Comparison of ENCODE assay signal across 19 mouse cellular contexts in genomic region chr2:169116841-169117240, GRCm38 (mm10).
"Had no signal": no experiment of that assay in that cellular context is flagged by ENCODE, and none has a peak within 500 bp of the region (broad histone marks: within the 10 kb centered on the region; RNA-seq: fewer than 3 reads in every experiment).

No protein-coding gene starts in this region.

- H3K4me1 ChIP-seq: liver, embryonic 13.5 days; megakaryocyte, embryonic 14.5 days; midbrain, embryonic 12.5 days; stomach, embryonic 15.5 days had no signal

- H3K9me3 ChIP-seq: midbrain, embryonic 12.5 days; neural tube, embryonic 13.5 days; stomach, embryonic 15.5 days had no signal

- DNase-seq: kidney, adult 18-20 months; kidney, adult 9 months; kidney, postnatal 14 days; kidney, postnatal 4 days; liver, embryonic 13.5 days; lung, adult 2 months; lung, postnatal 36 days; right cerebral cortex, adult 18-20 months; right cerebral cortex, postnatal 14 days; right cerebral cortex, postnatal 4 days; spleen, adult 18-20 months; thymus, postnatal 25 days had no signal

- H3K4me3 ChIP-seq: liver, embryonic 13.5 days; megakaryocyte, embryonic 14.5 days; midbrain, embryonic 12.5 days; myocyte; neural tube, embryonic 13.5 days; stomach, embryonic 15.5 days had no signal

- H3K9ac ChIP-seq: liver, embryonic 13.5 days; midbrain, embryonic 12.5 days; neural tube, embryonic 13.5 days; stomach, embryonic 15.5 days had no signal

- H3K4me2 ChIP-seq: liver, embryonic 13.5 days; midbrain, embryonic 12.5 days; neural tube, embryonic 13.5 days; stomach, embryonic 15.5 days had no signal

- H3K27ac ChIP-seq: liver, embryonic 13.5 days; midbrain, embryonic 12.5 days; neural tube, embryonic 13.5 days; stomach, embryonic 15.5 days had no signal

- H3K36me3 ChIP-seq: liver, embryonic 13.5 days; midbrain, embryonic 12.5 days; neural tube, embryonic 13.5 days; stomach, embryonic 15.5 days had no signal

- ATAC-seq: intestine, embryonic 16.5 days; lung, postnatal 0 days had no signal

- H3K27me3 ChIP-seq: liver, embryonic 13.5 days; megakaryocyte, embryonic 14.5 days; midbrain, embryonic 12.5 days; neural tube, embryonic 13.5 days; stomach, embryonic 15.5 days had no signal
